Mouse (Mus musculus) kidney, adult 2 months (tissue): Measurements from ENCODE around the gene Sdf4.

Experiments used
- CTCF ChIP-seq: fragments of 200-500 bp; conservative IDR thresholded peaks from 2 replicates; pipeline ENCODE4 v1.5.1; 2011; ENCODE audit warnings: low read depth, mild to moderate bottlenecking, control low read depth, low read length, moderate library complexity, mixed read lengths; ENCODE audit not compliant: insufficient read depth, insufficient read length
- POLR2A ChIP-seq: fragments of 200-500 bp; IDR thresholded peaks from one replicate; pipeline ENCODE4 v1.6.1; 2011; ENCODE audit warnings: low read depth, low read length, control low read depth

DNA sequence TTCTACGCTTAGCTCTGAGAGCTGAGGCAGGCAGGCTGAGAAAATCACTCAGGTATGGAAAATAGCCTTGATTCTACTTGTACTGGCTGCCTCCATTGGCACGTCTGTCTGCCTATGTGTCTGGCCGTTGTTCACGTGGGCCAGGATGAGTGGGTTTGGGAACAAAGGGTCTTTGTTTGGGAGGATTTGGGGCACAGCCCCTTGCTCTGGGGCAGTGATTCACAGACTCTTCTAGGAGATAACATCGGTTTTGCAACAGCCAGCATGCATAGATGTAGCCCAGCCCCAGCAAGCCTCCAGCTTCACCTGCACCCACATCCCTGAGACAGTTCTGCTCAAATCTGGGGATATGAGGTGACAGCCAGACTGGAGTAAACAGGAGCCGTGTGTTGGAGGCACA lies 20.0 kb upstream of the Sdf4 start:
- TF ChIP-seq CTCF (no peak), POLR2A (no peak)
